Mouse (Mus musculus) brain, embryonic 14.5 days (tissue): ENCODE results near the gene Ngdn. TPM values are rescaled to one million over a fixed set of nuclear protein-coding genes. Genes with fewer than 3 reads are reported as not detected.
"Not testable (repeated sequence)": the region's sequence is repeated elsewhere in the genome, so short reads cannot be mapped to it uniquely, and the experiment has no call there.

Experiments
- DNase-seq: peaks from one replicate; pipeline ENCODE4 v3.0.0-alpha.2; 2011; ENCODE audit warnings: low read depth
- CTCF ChIP-seq: fragments of 200-500 bp; IDR thresholded peaks from 2 replicates; pipeline ENCODE4 v1.5.1; 2012; ENCODE audit warnings: inconsistent platforms, mild to moderate bottlenecking, moderate library complexity, borderline replicate concordance; ENCODE audit not compliant: insufficient read depth, insufficient read length; ENCODE audit errors: extremely low read depth
- POLR2A ChIP-seq: fragments of 200-500 bp; IDR thresholded peaks from 2 replicates; pipeline ENCODE4 v1.6.1; 2012; ENCODE audit warnings: mild to moderate bottlenecking, inconsistent platforms, borderline replicate concordance; ENCODE audit not compliant: poor library complexity, insufficient read depth, insufficient read length, severe bottlenecking; ENCODE audit errors: extremely low read depth
- polyA plus RNA-seq: library from polyadenylated mRNA; depleted of rRNA; stranded (reverse); fragments of >200 nt; gene quantifications from 2 replicates; pipeline ENCODE4 v1.2.3, GENCODE M21; 2012

Ngdn gene
- polyA plus RNA-seq, 1 experiment: 44.4 TPM

DNA sequence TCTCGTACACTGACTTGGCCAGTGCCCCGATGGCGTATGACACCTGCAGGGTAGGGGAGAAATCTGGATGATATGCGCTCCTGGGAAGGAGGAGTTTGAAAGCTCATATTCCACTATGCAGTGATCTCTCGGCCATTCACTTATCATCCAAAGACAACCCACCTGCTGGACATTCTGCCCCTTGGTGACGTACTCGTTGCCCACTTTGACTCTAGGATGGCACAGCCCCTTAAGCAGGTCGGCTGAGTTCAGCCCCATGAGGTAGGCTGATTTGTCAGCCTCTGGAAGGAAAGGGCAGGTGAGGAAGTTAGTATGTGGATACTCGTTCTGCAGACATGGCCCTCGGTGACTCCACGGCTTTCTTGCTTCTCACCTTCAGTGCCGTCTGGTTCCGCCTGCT, 26.4 kb upstream of the Ngdn start:
- no peak for DNase-seq
- TF ChIP-seq POLR2A (no peak), CTCF (no peak)

- peak; percentile 50 for DNase-seq
Measured at GRCm38 (mm10) chr14:54989886-54990441, 25.3 kb upstream of the Ngdn start.

DNA sequence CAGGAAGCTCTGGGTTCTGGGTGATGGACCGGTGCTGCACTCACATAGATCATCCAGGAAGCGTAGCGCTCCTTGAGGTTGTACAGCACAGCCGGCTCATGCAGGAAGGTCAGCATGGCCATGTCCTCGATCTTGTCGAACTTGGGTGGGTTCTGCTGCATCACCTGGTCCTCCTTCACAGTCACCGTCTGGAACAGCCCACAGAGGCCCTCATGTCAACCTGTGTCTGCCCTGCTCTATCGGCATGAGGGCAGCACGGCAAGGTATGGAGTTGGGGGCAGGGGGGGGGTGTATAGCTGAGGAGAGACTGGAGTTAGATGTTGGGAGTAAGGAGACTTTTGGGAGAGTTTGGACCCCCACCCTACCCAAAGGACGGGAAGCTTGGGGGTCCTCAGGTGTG, 23.1 kb upstream of the Ngdn start:
- TF ChIP-seq POLR2A (no peak), CTCF (no peak)
- no peak for DNase-seq

More at GRCm38 (mm10) chr14:54989886-54990441, 25.3 kb upstream of the Ngdn start:
- no peak for TF ChIP-seq CTCF
- TF ChIP-seq POLR2A: no peak

DNA sequence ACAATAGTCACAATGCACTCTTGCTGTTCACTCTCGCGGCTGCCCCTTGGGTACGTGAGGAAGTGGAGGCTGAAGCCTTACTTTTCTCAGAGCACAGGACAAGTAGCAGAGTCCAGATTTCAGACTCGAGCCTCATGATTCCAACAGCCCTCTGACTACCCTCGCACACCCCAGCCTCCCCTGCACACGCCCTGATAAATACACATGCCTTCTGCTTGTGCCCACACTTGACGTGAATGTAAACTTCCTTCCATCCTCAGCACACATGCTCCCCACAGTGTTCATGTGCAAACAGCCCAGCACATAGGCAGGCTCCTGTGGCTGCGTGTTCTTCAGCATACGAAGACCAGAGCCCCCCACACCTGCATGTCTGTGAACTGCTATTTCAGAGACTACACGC, 21.6 kb upstream of the Ngdn start:
- DNase-seq: no peak
- TF ChIP-seq POLR2A (no peak), CTCF (no peak)

DNA sequence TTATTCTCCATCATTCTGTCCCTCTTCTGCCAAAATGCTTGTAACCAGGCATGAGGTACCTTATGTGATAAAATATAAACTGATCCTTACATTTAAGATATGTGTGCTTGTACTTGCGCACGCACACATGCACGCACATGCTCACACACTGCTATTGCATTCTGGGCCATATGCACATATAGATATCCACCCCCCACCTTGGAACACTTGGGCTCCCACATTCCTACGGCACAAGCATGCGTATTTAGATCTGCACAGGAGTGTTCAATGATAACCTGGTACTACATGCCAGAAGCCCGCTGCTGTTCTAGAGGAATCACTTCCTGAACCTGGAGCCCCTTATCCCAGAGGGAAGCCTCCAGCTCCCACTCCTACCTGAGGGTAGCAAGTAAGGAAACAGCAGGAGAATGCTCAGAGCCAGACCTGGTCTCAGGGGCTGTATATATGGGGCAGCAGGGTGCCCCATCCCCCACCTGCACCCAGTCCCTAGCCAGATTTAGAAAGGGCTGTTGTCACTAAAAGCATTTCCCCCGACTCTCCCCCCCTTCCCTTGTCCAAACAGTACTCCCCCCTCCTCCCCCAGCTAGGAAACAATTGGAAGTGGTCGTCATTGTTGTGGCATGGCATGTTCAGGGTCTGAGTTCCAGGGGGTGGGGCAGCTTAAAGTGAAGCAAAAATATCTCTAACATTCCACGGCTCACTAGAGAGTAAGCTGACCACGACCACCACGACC, 21.0 kb upstream of the Ngdn start, which contains the start of gene Myh7:
Gene Myh7 (minus strand): TSS at position 491 of the 733 bp plus-strand sequence.
- DNase-seq: no peak
- TF ChIP-seq POLR2A (no peak), CTCF (no peak)

- DNase-seq: no peak
- TF ChIP-seq CTCF: no peak
- TF ChIP-seq POLR2A: no peak
Measured at GRCm38 (mm10) chr14:54994869-54995186, 20.4 kb upstream of the Ngdn start.

GRCm38 (mm10) chr14:54995457-54996138, 19.7 kb upstream of the Ngdn start:
- TF ChIP-seq POLR2A (no peak), CTCF (no peak)

GRCm38 (mm10) chr14:54996793-54997192, 18.5 kb upstream of the Ngdn start:
- DNase-seq: no peak
- TF ChIP-seq CTCF (no peak), POLR2A (no peak)

More at GRCm38 (mm10) chr14:54995457-54996138, 19.7 kb upstream of the Ngdn start:
- DNase-seq: peak; percentile 96

DNA sequence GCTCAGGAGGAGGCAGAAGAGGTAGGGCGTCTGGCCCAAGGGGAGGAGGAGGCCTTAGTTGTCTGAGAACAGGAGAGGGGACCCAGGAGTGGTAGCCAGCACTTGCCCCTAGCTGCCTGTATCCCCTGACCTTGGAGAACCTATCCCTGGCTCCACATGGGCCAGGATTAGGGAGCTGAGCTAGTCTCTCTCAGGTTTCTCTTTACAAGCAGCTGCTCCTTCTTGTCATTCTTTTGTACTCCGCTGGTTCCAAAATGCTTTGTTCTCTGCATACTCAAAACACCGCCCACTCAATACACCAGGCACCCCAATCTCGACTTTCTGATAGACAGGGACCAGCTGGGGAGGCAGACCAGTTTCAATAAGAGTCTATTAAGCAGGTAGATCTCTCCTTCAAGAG, 18.0 kb upstream of the Ngdn start:
- no peak for TF ChIP-seq POLR2A
- no peak for TF ChIP-seq CTCF
- DNase-seq: no peak

DNA sequence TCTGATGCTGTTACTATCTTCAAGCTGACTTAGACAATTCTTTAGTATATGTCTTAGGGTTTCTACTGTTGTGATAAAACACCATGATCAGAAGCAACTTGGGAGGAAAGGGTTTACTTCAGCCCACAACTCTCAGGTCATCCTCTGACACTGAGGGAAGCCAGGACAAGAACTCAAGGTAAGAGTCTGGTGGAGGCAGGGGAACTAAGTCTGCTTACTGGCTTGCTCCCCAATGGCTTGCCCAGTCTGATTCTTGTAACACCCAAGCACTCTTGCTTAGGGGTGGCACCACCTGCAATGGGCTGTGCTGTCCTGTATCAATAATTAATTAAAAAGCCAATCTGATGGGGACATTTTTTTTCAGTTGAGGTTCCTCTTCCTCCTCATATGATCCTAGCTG, 16.6 kb upstream of the Ngdn start:
- no peak for DNase-seq
- TF ChIP-seq POLR2A (no peak), CTCF (no peak)

- not testable (repeated sequence) for DNase-seq
Measured at GRCm38 (mm10) chr14:54999868-55000267, 15.4 kb upstream of the Ngdn start.

- no peak for DNase-seq
- TF ChIP-seq CTCF: no peak
- no peak for TF ChIP-seq POLR2A
Measured at GRCm38 (mm10) chr14:55000814-55001213, 14.4 kb upstream of the Ngdn start.

- no peak for TF ChIP-seq CTCF
- TF ChIP-seq POLR2A: no peak
- no peak for DNase-seq
Measured at GRCm38 (mm10) chr14:55001446-55001845, 13.8 kb upstream of the Ngdn start.
